Mouse (Mus musculus) B cell, adult 62 days (primary cell): ENCODE results near the gene Aox1. TPM values are rescaled to one million over a fixed set of nuclear protein-coding genes. Genes with fewer than 3 reads are reported as not detected.

Source experiments
- total RNA-seq: library from RNA; stranded (reverse); gene quantifications from 4 replicates; pipeline ENCODE4 v1.2.4, GENCODE M21; 2023

Gene Aox1
- not detected in 4 replicates for total RNA-seq

DNA sequence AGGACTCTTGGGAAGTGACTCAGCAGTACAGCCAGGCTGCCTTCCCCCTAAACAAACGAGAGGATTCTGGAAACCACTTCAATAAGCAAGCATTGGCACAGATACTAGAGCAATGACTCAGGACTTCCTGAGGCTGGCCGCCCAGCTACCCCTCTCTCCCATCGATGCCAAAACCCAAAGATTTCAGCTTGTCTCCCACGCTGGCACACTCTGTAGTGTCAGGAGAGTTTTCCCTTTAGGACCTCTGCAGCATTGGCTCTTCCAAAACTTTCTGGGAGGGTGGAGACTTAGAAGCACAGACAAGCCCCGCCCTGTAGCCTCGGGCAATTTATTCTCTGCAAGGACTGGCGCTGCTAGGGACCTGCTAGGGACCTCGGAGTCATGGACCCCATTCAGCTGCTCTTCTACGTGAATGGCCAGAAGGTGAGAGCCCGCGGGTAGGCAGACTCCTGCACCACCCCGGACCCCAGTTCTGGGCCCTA lies at the start of gene Aox1:
TSS of gene Aox1 (plus strand) at position 296 of the 482 bp plus-strand sequence.

DNA sequence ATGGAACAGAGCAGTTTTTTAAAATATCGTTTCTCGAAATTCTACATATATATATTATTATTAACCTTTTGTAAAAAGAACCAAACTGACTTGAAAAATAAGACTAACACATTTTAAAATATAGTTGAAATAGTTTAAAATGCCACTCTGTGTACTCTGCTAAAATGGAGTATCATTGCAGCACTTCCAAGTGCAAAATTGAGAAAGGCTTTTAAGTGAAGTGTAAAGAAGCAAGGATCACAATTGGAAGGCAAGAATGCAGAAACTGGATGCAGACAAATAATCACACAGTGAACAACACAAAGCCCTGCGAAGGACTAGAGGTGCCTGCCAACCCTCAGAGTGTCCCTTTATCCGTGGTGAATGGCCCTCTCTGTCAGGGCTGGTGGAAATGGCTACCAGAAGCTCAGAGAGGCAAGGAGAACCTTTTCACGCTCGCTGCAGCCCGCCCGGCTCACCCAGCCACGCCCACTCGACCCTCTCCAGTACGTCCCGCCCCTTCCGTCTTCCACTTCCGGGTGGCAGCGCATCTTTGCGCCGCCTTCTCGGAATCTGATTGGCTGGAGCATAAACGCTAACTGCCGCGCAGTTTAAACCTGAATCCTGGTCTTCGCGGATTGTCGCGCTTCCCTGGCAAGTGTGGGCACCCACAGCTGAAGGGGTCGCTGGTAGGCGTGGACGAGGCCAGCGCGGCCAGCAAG lies 34.1 kb upstream of the Aox1 start, which contains the start of gene Sgo2a:
TSS of gene Sgo2a (plus strand) at position 540 of the 701 bp plus-strand sequence.

DNA sequence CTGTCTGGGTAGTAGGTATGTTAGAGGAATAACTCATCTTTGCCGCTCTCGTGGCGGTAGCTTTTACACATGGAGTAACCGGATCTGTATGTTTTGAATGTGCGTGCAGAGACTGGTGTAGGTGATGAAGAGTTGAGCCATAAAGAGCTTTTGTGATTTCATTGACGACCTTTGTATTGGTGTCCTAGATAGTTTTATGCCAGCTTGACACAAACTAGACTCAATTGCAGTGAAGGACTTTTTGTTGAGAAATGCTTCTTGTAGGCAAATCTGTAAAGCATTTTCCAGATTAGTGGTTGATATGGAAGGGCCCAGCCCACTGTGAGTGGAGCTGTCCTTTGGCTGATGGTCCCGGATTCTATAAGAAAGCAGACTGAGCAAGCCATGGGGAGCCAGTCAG lies 10.9 kb upstream of the Aox1 start, which contains the start of gene Kctd18:
TSS of gene Kctd18 (minus strand) at position 101 of the 400 bp plus-strand sequence.

DNA sequence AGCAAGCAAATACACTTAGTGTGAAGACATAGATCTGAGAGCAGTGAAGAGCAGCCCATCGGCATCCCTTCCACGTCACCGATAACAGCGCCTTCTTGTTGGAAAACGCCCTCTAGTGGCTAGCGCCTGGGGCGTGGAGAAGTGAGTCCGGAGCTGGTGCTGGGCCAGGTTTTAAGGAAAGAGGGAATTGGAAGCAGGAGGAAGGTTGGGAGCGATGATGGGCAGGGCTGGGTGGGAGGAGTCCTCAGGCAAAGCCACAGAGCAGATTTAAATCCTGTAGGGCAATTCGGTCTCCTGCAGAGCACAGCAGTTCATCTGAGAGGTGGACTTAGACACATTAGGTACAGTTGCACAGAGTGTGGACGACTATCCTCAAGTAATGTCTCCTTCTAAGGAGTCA lies 83.1 kb downstream of the Aox1 start, which contains the start of gene Aox3:
TSS of gene Aox3 (plus strand) at position 251 of the 400 bp plus-strand sequence.

Other genes with a start within 250 kb of the Aox1 start
- gene Sgo2a, start 34.0 kb upstream of the Aox1 start, total RNA-seq: 0.69 to 1.2 TPM (median 0.92 TPM) in 4 replicates
- 43.2 to 49.7 TPM (median 46.9 TPM) in 4 replicates for gene Kctd18, start 11.0 kb upstream of the Aox1 start, total RNA-seq
- gene Aox3, start 83.2 kb downstream of the Aox1 start, total RNA-seq: not detected in 4 replicates
- 0.91 to 1.1 TPM (median 1.0 TPM) in 4 replicates for gene Aox4, start 180.5 kb downstream of the Aox1 start, total RNA-seq
- not detected in 4 replicates for gene Aox2, start 248.4 kb downstream of the Aox1 start, total RNA-seq